Mouse (Mus musculus): Measurements from ENCODE around the gene Rnase9. TPM values are rescaled to one million over a fixed set of nuclear protein-coding genes. Genes with fewer than 3 reads are reported as not detected.

The Rnase9 gene
- polyA plus RNA-seq (2015; fragmentation: Nextera tagmentation; extraction: Ambion mirVana) = 0.11 TPM in 1 of 2 replicates, not detected in the other

- H3K4me3 ChIP-seq (replicated peaks; ENCODE audit: low read depth, low read length) = no peak within 1 kb of the TSS
- no peak for ATAC-seq (replicated peaks; ENCODE audit: low FRiP score, low read depth)
- H3K4me2 ChIP-seq (ENCODE audit: low read length) = no peak within 1 kb of the TSS
- H3K36me3 ChIP-seq (ENCODE audit: insufficient read depth, low read length) = no peaks in the 10 kb centered on the region
- no peaks in the 10 kb centered on the region for H3K9me3 ChIP-seq (replicated peaks; ENCODE audit: low read length)
- H3K9ac ChIP-seq (ENCODE audit: low read depth, low read length) = no peak within 1 kb of the TSS
- DNase-seq (ENCODE audit: low spot score) = no peak
- H3K4me1 ChIP-seq (replicated peaks; ENCODE audit: insufficient read depth, low read length) = no peaks in the 10 kb centered on the region
- WGBS = 65% methylated on average over 6 of the region's 6 CpGs
- TF ChIP-seq CTCF (IDR thresholded peaks at IDR 0.05; ENCODE audit: low read depth) = no peak
- H3K27ac ChIP-seq = no peak within 1 kb of the TSS
- no peaks in the 10 kb centered on the region for H3K27me3 ChIP-seq (ENCODE audit: insufficient read depth, low read length)
Observed at GRCm38 (mm10) chr14:51041769-51042168, at the start of gene Rnase9. Gene Rnase9, minus strand, starts transcription at chr14:51041869.

- Histone ChIP-seq H3K4me3 (replicated peaks; ENCODE audit: low read depth, low read length) (peak overlapping the region; percentile 75), H3K27me3 (ENCODE audit: insufficient read depth, low read length) (no peaks in the 10 kb centered on the region), H3K9ac (ENCODE audit: low read depth, low read length) (peak overlapping the region; percentile 65), H3K4me2 (ENCODE audit: low read length) (peak overlapping the region; percentile 83), H3K36me3 (ENCODE audit: insufficient read depth, low read length) (no peaks in the 10 kb centered on the region), H3K9me3 (replicated peaks; ENCODE audit: low read length) (no peaks in the 10 kb centered on the region), H3K27ac (peak overlapping the region; percentile 83), H3K4me1 (replicated peaks; ENCODE audit: insufficient read depth, low read length) (no peaks in the 10 kb centered on the region)
- TF ChIP-seq CTCF (IDR thresholded peaks at IDR 0.05; ENCODE audit: low read depth) = no peak
- ATAC-seq (replicated peaks; ENCODE audit: low FRiP score, low read depth) = peak; percentile 46; the same call in 1 of the 2 replicates
- peak; percentile 89 for DNase-seq (ENCODE audit: low spot score)
- under 1% methylated on average over 27 of the region's 27 CpGs for WGBS
Observed at GRCm38 (mm10) chr14:51090077-51090781, 48.6 kb upstream of the Rnase9 start.

- Histone ChIP-seq H3K4me2 (ENCODE audit: low read length) (peak overlapping the region; percentile 83), H3K27me3 (ENCODE audit: insufficient read depth, low read length) (no peaks in the 10 kb centered on the region), H3K9me3 (replicated peaks; ENCODE audit: low read length) (no peaks in the 10 kb centered on the region), H3K4me1 (replicated peaks; ENCODE audit: insufficient read depth, low read length) (no peaks in the 10 kb centered on the region), H3K9ac (ENCODE audit: low read depth, low read length) (peak overlapping the region; percentile 65), H3K4me3 (replicated peaks; ENCODE audit: low read depth, low read length) (peak overlapping the region; percentile 75), H3K36me3 (ENCODE audit: insufficient read depth, low read length) (no peaks in the 10 kb centered on the region), H3K27ac (peak overlapping the region; percentile 83)
- ATAC-seq (replicated peaks; ENCODE audit: low FRiP score, low read depth) = 0 out of 2 replicates have a peak, but pooled peaks have one; percentile 2
- TF ChIP-seq CTCF (IDR thresholded peaks at IDR 0.05; ENCODE audit: low read depth) = no peak
- WGBS = 1% methylated on average over 15 of the region's 15 CpGs
- peak; percentile 53 for DNase-seq (ENCODE audit: low spot score)
Observed at GRCm38 (mm10) chr14:51089674-51090076, 48.0 kb upstream of the Rnase9 start.

- no peak for TF ChIP-seq CTCF (IDR thresholded peaks at IDR 0.05; ENCODE audit: low read depth)
- peak; percentile 95 for DNase-seq (ENCODE audit: low spot score)
- under 1% methylated on average over 34 of the region's 34 CpGs for WGBS
- Histone ChIP-seq H3K4me1 (replicated peaks; ENCODE audit: insufficient read depth, low read length) (no peaks in the 10 kb centered on the region), H3K36me3 (ENCODE audit: insufficient read depth, low read length) (no peaks in the 10 kb centered on the region), H3K4me3 (replicated peaks; ENCODE audit: low read depth, low read length) (peak overlapping the region; percentile 75), H3K9ac (ENCODE audit: low read depth, low read length) (peak overlapping the region; percentile 65), H3K27me3 (ENCODE audit: insufficient read depth, low read length) (no peaks in the 10 kb centered on the region), H3K27ac (peak overlapping the region; percentile 83), H3K4me2 (ENCODE audit: low read length) (peak overlapping the region; percentile 83), H3K9me3 (replicated peaks; ENCODE audit: low read length) (no peaks in the 10 kb centered on the region)
- peak; percentile 91 for ATAC-seq (replicated peaks; ENCODE audit: low FRiP score, low read depth)
Observed at GRCm38 (mm10) chr14:51088970-51089673, 47.5 kb upstream of the Rnase9 start.

GRCm38 (mm10) chr14:51088166-51088969, 46.7 kb upstream of the Rnase9 start:
- Histone ChIP-seq H3K4me3 (replicated peaks; ENCODE audit: low read depth, low read length) (peak overlapping the region; percentile 75), H3K9ac (ENCODE audit: low read depth, low read length) (peak overlapping the region; percentile 65), H3K9me3 (replicated peaks; ENCODE audit: low read length) (no peaks in the 10 kb centered on the region), H3K27ac (peak overlapping the region; percentile 83), H3K4me2 (ENCODE audit: low read length) (peak overlapping the region; percentile 83), H3K36me3 (ENCODE audit: insufficient read depth, low read length) (no peaks in the 10 kb centered on the region), H3K27me3 (ENCODE audit: insufficient read depth, low read length) (no peaks in the 10 kb centered on the region), H3K4me1 (replicated peaks; ENCODE audit: insufficient read depth, low read length) (no peaks in the 10 kb centered on the region)
- TF ChIP-seq CTCF (IDR thresholded peaks at IDR 0.05; ENCODE audit: low read depth) = no peak
- under 1% methylated on average over 23 of the region's 23 CpGs for WGBS
- DNase-seq (ENCODE audit: low spot score) (peak; percentile 69), ATAC-seq (replicated peaks; ENCODE audit: low FRiP score, low read depth) (peak; percentile 14; the same call in 1 of the 2 replicates)

GRCm38 (mm10) chr14:51087762-51088161, 46.1 kb upstream of the Rnase9 start:
- no peak for DNase-seq (ENCODE audit: low spot score)
- Histone ChIP-seq H3K27me3 (ENCODE audit: insufficient read depth, low read length) (no peaks in the 10 kb centered on the region), H3K9ac (ENCODE audit: low read depth, low read length) (peak overlapping the region; percentile 40; the same call in 1 of the 2 replicates), H3K4me2 (ENCODE audit: low read length) (peak overlapping the region; percentile 83), H3K36me3 (ENCODE audit: insufficient read depth, low read length) (no peaks in the 10 kb centered on the region), H3K9me3 (replicated peaks; ENCODE audit: low read length) (no peaks in the 10 kb centered on the region), H3K4me1 (replicated peaks; ENCODE audit: insufficient read depth, low read length) (no peaks in the 10 kb centered on the region), H3K27ac (no peak overlapping the region), H3K4me3 (replicated peaks; ENCODE audit: low read depth, low read length) (peak overlapping the region; percentile 75)
- WGBS = 12% methylated on average over 9 of the region's 9 CpGs
- no peak for TF ChIP-seq CTCF (IDR thresholded peaks at IDR 0.05; ENCODE audit: low read depth)
- ATAC-seq (replicated peaks; ENCODE audit: low FRiP score, low read depth) = no peak
